Mouse (Mus musculus): ENCODE measurements at regions not wholly inside any gene's neighbourhood (a gene's known extent, or its start where the extent isn't known, plus 50 kb on each side); places are given as distances from the start of the nearest gene placed in this dataset.
A peak's percentile ranks its signal among the peaks of the same experiment; 100 is the strongest.

- H3K4me3 ChIP-seq (replicated peaks; ENCODE audit: low read length): peak overlapping the region; percentile 14
- H3K4me1 ChIP-seq (ENCODE audit: control insufficient read depth, insufficient read depth, low read length): peaks cover 15% of the 10 kb centered on the region
- ATAC-seq (ENCODE audit: low FRiP score, low read depth) (peak; percentile 68), DNase-seq (ENCODE audit: low spot score) (peak; percentile 66)
- H3K27me3 ChIP-seq (ENCODE audit: control insufficient read depth, insufficient read depth, low read length): no peaks in the 10 kb centered on the region
- H3K27ac ChIP-seq (replicated peaks; ENCODE audit: low read depth, low read length): peak overlapping the region; percentile 77
- WGBS: 13% methylated on average over 20 of the region's 20 CpGs
- H3K36me3 ChIP-seq (ENCODE audit: control insufficient read depth, insufficient read depth, low read length): no peaks in the 10 kb centered on the region
- H3K9me3 ChIP-seq (ENCODE audit: control insufficient read depth, low read length): no peaks in the 10 kb centered on the region
- peak overlapping the region; percentile 50 for H3K4me2 ChIP-seq (replicated peaks; ENCODE audit: low read depth, low read length, severe bottlenecking)
- peak overlapping the region; percentile 29; the same call in 1 of the 2 replicates for H3K9ac ChIP-seq (ENCODE audit: low read depth, low read length, severe bottlenecking)
- TF ChIP-seq POLR2A (IDR thresholded peaks at IDR 0.05; ENCODE audit: borderline replicate concordance, extremely low read depth, insufficient read depth, insufficient read length): no peak
Measured at GRCm38 (mm10) chr10:56920711-56921672, 543.9 kb downstream of the Gja1 start.

- TF ChIP-seq POLR2A (IDR thresholded peaks at IDR 0.05; ENCODE audit: borderline replicate concordance, extremely low read depth, insufficient read depth, insufficient read length): no peak
- 75% methylated on average over 4 of the region's 4 CpGs for WGBS
Measured at GRCm38 (mm10) chr10:56935174-56935573, 551.0 kb upstream of the Hsf2 start.

GRCm38 (mm10) chr10:56941972-56942371 lies 544.2 kb upstream of the Hsf2 start:
- H3K4me2 ChIP-seq (replicated peaks; ENCODE audit: low read depth, low read length, severe bottlenecking): no peak overlapping the region
- WGBS: 29% methylated on average over 4 of the region's 4 CpGs

More at GRCm38 (mm10) chr10:56935174-56935573, 551.0 kb upstream of the Hsf2 start:
- Histone ChIP-seq H3K36me3 (ENCODE audit: control insufficient read depth, insufficient read depth, low read length) (no peaks in the 10 kb centered on the region), H3K27ac (replicated peaks; ENCODE audit: low read depth, low read length) (no peak overlapping the region), H3K9me3 (ENCODE audit: control insufficient read depth, low read length) (no peaks in the 10 kb centered on the region), H3K9ac (ENCODE audit: low read depth, low read length, severe bottlenecking) (no peak overlapping the region), H3K4me1 (ENCODE audit: control insufficient read depth, insufficient read depth, low read length) (no peaks in the 10 kb centered on the region), H3K27me3 (ENCODE audit: control insufficient read depth, insufficient read depth, low read length) (no peaks in the 10 kb centered on the region), H3K4me2 (replicated peaks; ENCODE audit: low read depth, low read length, severe bottlenecking) (no peak overlapping the region), H3K4me3 (replicated peaks; ENCODE audit: low read length) (no peak overlapping the region)
- ATAC-seq (ENCODE audit: low FRiP score, low read depth): no peak
- DNase-seq (ENCODE audit: low spot score): no peak

DNA sequence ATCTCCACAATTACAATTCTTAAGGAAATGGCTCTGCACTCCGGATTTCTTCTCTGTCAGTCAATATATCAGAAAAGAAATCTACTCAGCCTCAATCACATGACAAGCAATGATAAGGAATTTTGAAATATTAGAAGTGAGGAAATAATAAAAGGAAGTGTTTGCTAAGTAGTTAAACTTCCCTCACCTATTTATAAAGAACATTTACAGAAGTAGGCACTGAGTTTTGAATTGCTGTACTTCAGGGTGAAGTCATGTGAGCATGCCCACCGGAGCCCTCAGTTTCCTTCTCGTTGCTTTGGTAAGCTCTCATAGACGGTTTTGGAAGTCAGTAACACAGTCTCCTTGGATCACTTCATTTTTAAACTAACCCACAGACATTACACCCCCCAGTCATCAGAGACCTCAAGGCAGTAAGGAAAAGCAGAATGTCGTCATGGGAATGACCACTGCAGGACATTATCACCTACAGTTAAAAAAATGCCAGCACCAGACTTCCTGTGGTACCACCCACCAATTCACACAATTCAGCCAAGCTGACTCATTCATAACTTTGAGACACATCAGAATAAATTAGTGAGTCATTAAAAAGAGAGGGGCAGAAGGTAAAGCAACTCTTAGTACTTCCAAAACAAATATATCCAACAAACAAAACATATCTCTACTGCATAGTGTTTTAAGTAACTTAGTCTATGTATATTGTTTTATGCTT lies 541.6 kb upstream of the Hsf2 start:
- H3K36me3 ChIP-seq (ENCODE audit: control insufficient read depth, insufficient read depth, low read length): no peaks in the 10 kb centered on the region
- H3K4me1 ChIP-seq (ENCODE audit: control insufficient read depth, insufficient read depth, low read length): no peaks in the 10 kb centered on the region
- no peak for DNase-seq (ENCODE audit: low spot score)
- no peak overlapping the region for H3K9ac ChIP-seq (ENCODE audit: low read depth, low read length, severe bottlenecking)
- no peak for TF ChIP-seq POLR2A (IDR thresholded peaks at IDR 0.05; ENCODE audit: borderline replicate concordance, extremely low read depth, insufficient read depth, insufficient read length)
- H3K27ac ChIP-seq (replicated peaks; ENCODE audit: low read depth, low read length): no peak overlapping the region
- no peaks in the 10 kb centered on the region for H3K9me3 ChIP-seq (ENCODE audit: control insufficient read depth, low read length)
- no peaks in the 10 kb centered on the region for H3K27me3 ChIP-seq (ENCODE audit: control insufficient read depth, insufficient read depth, low read length)
- H3K4me2 ChIP-seq (replicated peaks; ENCODE audit: low read depth, low read length, severe bottlenecking): no peak overlapping the region
- 68% methylated on average over 5 of the region's 5 CpGs for WGBS
- no peak overlapping the region for H3K4me3 ChIP-seq (replicated peaks; ENCODE audit: low read length)
- ATAC-seq (ENCODE audit: low FRiP score, low read depth): no peak

More at GRCm38 (mm10) chr10:56941972-56942371, 544.2 kb upstream of the Hsf2 start:
- DNase-seq (ENCODE audit: low spot score) (no peak), ATAC-seq (ENCODE audit: low FRiP score, low read depth) (no peak)
- Histone ChIP-seq H3K36me3 (ENCODE audit: control insufficient read depth, insufficient read depth, low read length) (no peaks in the 10 kb centered on the region), H3K4me3 (replicated peaks; ENCODE audit: low read length) (no peak overlapping the region), H3K27ac (replicated peaks; ENCODE audit: low read depth, low read length) (no peak overlapping the region), H3K9ac (ENCODE audit: low read depth, low read length, severe bottlenecking) (no peak overlapping the region), H3K9me3 (ENCODE audit: control insufficient read depth, low read length) (no peaks in the 10 kb centered on the region), H3K27me3 (ENCODE audit: control insufficient read depth, insufficient read depth, low read length) (no peaks in the 10 kb centered on the region), H3K4me1 (ENCODE audit: control insufficient read depth, insufficient read depth, low read length) (no peaks in the 10 kb centered on the region)
- no peak for TF ChIP-seq POLR2A (IDR thresholded peaks at IDR 0.05; ENCODE audit: borderline replicate concordance, extremely low read depth, insufficient read depth, insufficient read length)

GRCm38 (mm10) chr10:56956728-56957127 lies 529.5 kb upstream of the Hsf2 start:
- DNase-seq (ENCODE audit: low spot score) (no peak), ATAC-seq (ENCODE audit: low FRiP score, low read depth) (no peak)
- H3K36me3 ChIP-seq (ENCODE audit: control insufficient read depth, insufficient read depth, low read length): no peaks in the 10 kb centered on the region
- no peak overlapping the region for H3K9ac ChIP-seq (ENCODE audit: low read depth, low read length, severe bottlenecking)
- H3K27ac ChIP-seq (replicated peaks; ENCODE audit: low read depth, low read length): no peak overlapping the region
- H3K4me2 ChIP-seq (replicated peaks; ENCODE audit: low read depth, low read length, severe bottlenecking): no peak overlapping the region
- H3K4me3 ChIP-seq (replicated peaks; ENCODE audit: low read length): no peak overlapping the region
- WGBS: 79% methylated on average over 2 of the region's 2 CpGs
- H3K4me1 ChIP-seq (ENCODE audit: control insufficient read depth, insufficient read depth, low read length): no peaks in the 10 kb centered on the region
- H3K27me3 ChIP-seq (ENCODE audit: control insufficient read depth, insufficient read depth, low read length): no peaks in the 10 kb centered on the region
- TF ChIP-seq POLR2A (IDR thresholded peaks at IDR 0.05; ENCODE audit: borderline replicate concordance, extremely low read depth, insufficient read depth, insufficient read length): no peak
- no peaks in the 10 kb centered on the region for H3K9me3 ChIP-seq (ENCODE audit: control insufficient read depth, low read length)
